ENCODE assay signal across 8 mouse cellular contexts in genomic region chr5:134747512-134747893, GRCm38 (mm10). TPM values are rescaled to one million over a fixed set of nuclear protein-coding genes. Genes with fewer than 3 reads are reported as not detected.
DNase-seq lines count a peak whose midpoint lies in the region; ATAC-seq lines count a peak whose summit lies in the region.

No protein-coding gene starts in this region.

- peak overlapping the region; percentile 40 for H3K4me3 ChIP-seq in embryonic facial prominence, embryonic 12.5 days
- peak overlapping the region; percentile 31 for H3K4me3 ChIP-seq in limb, embryonic 11.5 days (ENCODE audit: low read depth, low read length)
- H3K4me3 ChIP-seq in midbrain, embryonic 14.5 days (replicated peaks; ENCODE audit: low read depth, low read length): peak overlapping the region; percentile 41
- H3K4me3 ChIP-seq in stomach, embryonic 15.5 days (replicated peaks): peak overlapping the region; percentile 53

- DNase-seq in adrenal gland, postnatal 25 days: peak; percentile 74
- peak; percentile 92 to 94 for DNase-seq in heart, adult 9 months (ENCODE audit: low spot score in 2 of 2)
- DNase-seq in kidney, adult 8-10 months: peak; percentile 70 to 80
- DNase-seq in limb, embryonic 11.5 days (ENCODE audit: low spot score): peak; percentile 58
- DNase-seq in midbrain, embryonic 14.5 days: peak; percentile 67

- ATAC-seq in embryonic facial prominence, embryonic 12.5 days (ENCODE audit: insufficient number of reproducible peaks, insufficient read depth, low FRiP score, low TSS enrichment): peak; percentile 87
- ATAC-seq in limb, embryonic 11.5 days (ENCODE audit: insufficient number of reproducible peaks, low FRiP score, low TSS enrichment, low read depth): peak; percentile 67
- peak; percentile 71 for ATAC-seq in midbrain, embryonic 14.5 days (ENCODE audit: low FRiP score, low TSS enrichment)
- peak; percentile 75 for ATAC-seq in stomach, embryonic 15.5 days (ENCODE audit: insufficient read depth, low FRiP score, low read depth)
- ATAC-seq in activated CD4-positive, CD25-positive, alpha-beta regulatory T cell, adult 4 months: no peak

- WGBS in embryonic facial prominence, embryonic 12.5 days: 5% methylated on average over 5 of the region's 11 CpGs
- 4% methylated on average over 7 of the region's 11 CpGs for WGBS in limb, embryonic 11.5 days
- 10% methylated on average over 6 of the region's 11 CpGs for WGBS in midbrain, embryonic 14.5 days
- 13% methylated on average over 6 of the region's 11 CpGs for WGBS in stomach, embryonic 15.5 days

- peaks cover 29% of the 10 kb centered on the region for H3K4me1 ChIP-seq in embryonic facial prominence, embryonic 12.5 days
- H3K4me1 ChIP-seq in limb, embryonic 11.5 days (ENCODE audit: control insufficient read depth, insufficient read depth, low read length): peaks cover 18% of the 10 kb centered on the region
- H3K4me1 ChIP-seq in midbrain, embryonic 14.5 days (ENCODE audit: control insufficient read depth, insufficient read depth, low read length): no peaks in the 10 kb centered on the region
- H3K4me1 ChIP-seq in stomach, embryonic 15.5 days: peaks cover 16% of the 10 kb centered on the region

- H3K9me3 ChIP-seq in embryonic facial prominence, embryonic 12.5 days: no peaks in the 10 kb centered on the region
- no peaks in the 10 kb centered on the region for H3K9me3 ChIP-seq in limb, embryonic 11.5 days (ENCODE audit: control insufficient read depth, low read length)
- no peaks in the 10 kb centered on the region for H3K9me3 ChIP-seq in midbrain, embryonic 14.5 days (ENCODE audit: control insufficient read depth, low read length)
- H3K9me3 ChIP-seq in stomach, embryonic 15.5 days: no peaks in the 10 kb centered on the region

- H3K4me2 ChIP-seq in embryonic facial prominence, embryonic 12.5 days (replicated peaks): peak overlapping the region; percentile 78
- H3K4me2 ChIP-seq in limb, embryonic 11.5 days (ENCODE audit: low read depth, severe bottlenecking): peak overlapping the region; percentile 71
- peak overlapping the region; percentile 77 for H3K4me2 ChIP-seq in midbrain, embryonic 14.5 days (ENCODE audit: low read length)
- peak overlapping the region; percentile 77 for H3K4me2 ChIP-seq in stomach, embryonic 15.5 days

- H3K9ac ChIP-seq in embryonic facial prominence, embryonic 12.5 days: peak overlapping the region; percentile 67; the same call in 1 of the 2 replicates
- H3K9ac ChIP-seq in limb, embryonic 11.5 days (ENCODE audit: low read length): peak overlapping the region; percentile 49; the same call in 1 of the 2 replicates
- peak overlapping the region; percentile 62; the same call in 1 of the 2 replicates for H3K9ac ChIP-seq in midbrain, embryonic 14.5 days (replicated peaks; ENCODE audit: low read length)
- H3K9ac ChIP-seq in stomach, embryonic 15.5 days: no peak overlapping the region

- H3K27ac ChIP-seq in embryonic facial prominence, embryonic 12.5 days: peak overlapping the region; percentile 38
- peak overlapping the region; percentile 42; the same call in 1 of the 2 replicates for H3K27ac ChIP-seq in limb, embryonic 11.5 days (replicated peaks; ENCODE audit: low read depth, low read length)
- no peak overlapping the region for H3K27ac ChIP-seq in midbrain, embryonic 14.5 days (replicated peaks; ENCODE audit: low read depth, low read length)
- peak overlapping the region; percentile 89 for H3K27ac ChIP-seq in stomach, embryonic 15.5 days

- H3K36me3 ChIP-seq in embryonic facial prominence, embryonic 12.5 days: no peaks in the 10 kb centered on the region
- H3K36me3 ChIP-seq in limb, embryonic 11.5 days (ENCODE audit: control insufficient read depth, insufficient read depth, low read length): no peaks in the 10 kb centered on the region
- no peaks in the 10 kb centered on the region for H3K36me3 ChIP-seq in midbrain, embryonic 14.5 days (ENCODE audit: control insufficient read depth, insufficient read depth, low read length)
- H3K36me3 ChIP-seq in stomach, embryonic 15.5 days: no peaks in the 10 kb centered on the region

- H3K27me3 ChIP-seq in embryonic facial prominence, embryonic 12.5 days: 0 out of 2 replicates have a peak, but pooled peaks cover 7% of the 10 kb centered on the region
- H3K27me3 ChIP-seq in limb, embryonic 11.5 days (ENCODE audit: control insufficient read depth, insufficient read depth, low read length): no peaks in the 10 kb centered on the region
- H3K27me3 ChIP-seq in midbrain, embryonic 14.5 days (ENCODE audit: control insufficient read depth, insufficient read depth, low read length): no peaks in the 10 kb centered on the region
- H3K27me3 ChIP-seq in stomach, embryonic 15.5 days (replicated peaks): no peaks in the 10 kb centered on the region

RNA-seq across cellular contexts. Expression of gene Eln, which starts 0.4 kb away (rescaled TPM):
- 26.9 and 30.1 TPM in 2 replicates for total RNA-seq in adrenal gland, postnatal 25 days (2021)
- polyA plus RNA-seq in embryonic facial prominence, embryonic 12.5 days (2016; fragmentation: Nextera tagmentation; extraction: Ambion mirVana): 32.7 and 35.4 TPM in 2 replicates
- polyA plus RNA-seq in limb, embryonic 11.5 days (2014; fragmentation: Nextera tagmentation; extraction: Ambion mirVana): 3.8 and 4.2 TPM in 2 replicates
- polyA plus RNA-seq in midbrain, embryonic 14.5 days (2014; fragmentation: Nextera tagmentation; extraction: Ambion mirVana): 2.0 and 3.4 TPM in 2 replicates
- polyA plus RNA-seq in stomach, embryonic 15.5 days (2015; fragmentation: Nextera tagmentation; extraction: Ambion mirVana): 88.3 and 92.2 TPM in 2 replicates
- under 1 TPM in 1 of 2 experiments, not detected in 1; 0.15 TPM for polyA plus RNA-seq in activated CD4-positive, CD25-positive, alpha-beta regulatory T cell, adult 4 months (2017; shearing (Covaris generic))

RNA-seq across cellular contexts. Expression of gene Limk1, which starts 59.1 kb away (rescaled TPM):
- 21.7 and 23.6 TPM in 2 replicates for total RNA-seq in adrenal gland, postnatal 25 days (2021)
- 12.3 and 13.8 TPM in 2 replicates for polyA plus RNA-seq in embryonic facial prominence, embryonic 12.5 days (2016; fragmentation: Nextera tagmentation; extraction: Ambion mirVana)
- 5.4 and 5.6 TPM in 2 replicates for polyA plus RNA-seq in limb, embryonic 11.5 days (2014; fragmentation: Nextera tagmentation; extraction: Ambion mirVana)
- 22.3 and 39.4 TPM in 2 replicates for polyA plus RNA-seq in midbrain, embryonic 14.5 days (2014; fragmentation: Nextera tagmentation; extraction: Ambion mirVana)
- polyA plus RNA-seq in stomach, embryonic 15.5 days (2015; fragmentation: Nextera tagmentation; extraction: Ambion mirVana): 5.9 TPM in 2 replicates
- polyA plus RNA-seq in activated CD4-positive, CD25-positive, alpha-beta regulatory T cell, adult 4 months (2017; shearing (Covaris generic)): 1 to 10 TPM; 3.8 to 4.2 TPM
